Mouse (Mus musculus): ENCODE measurements at regions not wholly inside any gene's neighbourhood (a gene's known extent, or its start where the extent isn't known, plus 50 kb on each side); places are given as distances from the start of the nearest gene placed in this dataset.

DNA sequence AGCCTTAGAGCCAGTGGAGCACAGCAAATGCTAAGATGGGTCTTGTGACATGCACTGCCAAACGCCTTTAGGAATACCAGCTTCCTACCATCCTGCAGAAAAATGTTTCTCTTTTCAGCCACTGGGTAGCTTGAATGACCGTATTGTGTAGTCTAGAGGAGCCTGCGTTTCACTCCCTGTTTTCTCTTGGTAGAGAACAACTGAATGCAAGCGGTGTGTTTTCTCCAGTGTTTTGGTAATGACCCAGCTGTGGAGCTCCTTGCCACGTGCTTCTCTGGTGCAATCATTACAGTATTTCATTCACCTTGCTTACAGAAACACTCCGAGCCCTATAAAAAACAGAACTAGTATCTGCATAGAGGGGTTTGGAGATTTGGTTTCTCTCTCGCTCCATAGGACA is 193.5 kb downstream of the Rdh14 start:
- TF ChIP-seq CTCF (IDR thresholded peaks at IDR 0.05; ENCODE audit: low read depth, low read length) (no peak), POLR2A (IDR thresholded peaks at IDR 0.05; ENCODE audit: insufficient read depth, low read length) (no peak), EP300 (IDR thresholded peaks at IDR 0.05; ENCODE audit: insufficient read depth, low read depth, low read length) (no peak)
